Mouse (Mus musculus) CH12.LX (cell line): ENCODE results near the gene Oscar. TPM values are rescaled to one million over a fixed set of nuclear protein-coding genes. Genes with fewer than 3 reads are reported as not detected.

Experiments
- DNase-seq: peaks from one replicate; pipeline ENCODE4 v3.0.0-alpha.2; 2013; ENCODE audit errors: extremely low read depth
- H3K27ac ChIP-seq: 2 replicates; pipeline ENCODE4 v1.5.1; 2012; ENCODE audit warnings: low read depth, mild to moderate bottlenecking, control low read depth, moderate library complexity; ENCODE audit not compliant: insufficient read depth
- H3K27me3 ChIP-seq: replicated peaks from 2 replicates; pipeline ENCODE3; 2012; ENCODE audit warnings: inconsistent platforms
- H3K36me3 ChIP-seq, 2 experiments: replicated peaks in 1 of 2; 2 replicates each; pipeline versions ENCODE3 to v1.6.1; 2012; ENCODE audit warnings: inconsistent platforms in 1 of 2, low read length in 1 of 2, mild to moderate bottlenecking in 1 of 2, mixed read lengths in 1 of 2, moderate library complexity in 1 of 2; ENCODE audit not compliant: control insufficient read depth in 1 of 2, insufficient read depth in 1 of 2
- H3K4me1 ChIP-seq, 2 experiments: 2 replicates each; pipeline ENCODE4 v1.6.1; 2012; ENCODE audit warnings: inconsistent platforms in 1 of 2, moderate library complexity in 1 of 2; ENCODE audit not compliant: insufficient read depth in 2 of 2, control insufficient read depth in 1 of 2
- H3K4me2 ChIP-seq: 2 replicates; pipeline ENCODE4 v1.6.1; 2012; ENCODE audit warnings: low read depth, mild to moderate bottlenecking, control low read depth; ENCODE audit not compliant: poor library complexity, insufficient read depth, severe bottlenecking
- H3K4me3 ChIP-seq, 3 experiments: fragments of 150-350 bp in 1 of 3; sonication (generic) in 1 of 3; replicated peaks in 1 of 3; 2 replicates each; pipeline versions ENCODE3 to v1.5.1; 2011 to 2012; ENCODE audit warnings: low read depth in 2 of 3, low read length in 2 of 3, mild to moderate bottlenecking in 2 of 3, moderate library complexity in 2 of 3, control low read depth in 1 of 3, improper control_type of control experiment in 1 of 3, inconsistent platforms in 1 of 3, mixed read lengths in 1 of 3; ENCODE audit not compliant: poor library complexity in 1 of 3
- H3K79me2 ChIP-seq: replicated peaks from 2 replicates; pipeline ENCODE4 v1.6.1; 2012; ENCODE audit warnings: mild to moderate bottlenecking, moderate library complexity; ENCODE audit not compliant: control insufficient read depth, poor library complexity, insufficient read depth, severe bottlenecking; ENCODE audit errors: extremely low read depth
- H3K9ac ChIP-seq: 2 replicates; pipeline ENCODE4 v1.6.1; 2012; ENCODE audit warnings: low read depth, mild to moderate bottlenecking, control low read depth, moderate library complexity; ENCODE audit not compliant: insufficient read depth
- H3K9me3 ChIP-seq: replicated peaks from 2 replicates; pipeline ENCODE3; 2012; ENCODE audit warnings: low read length, inconsistent platforms, mixed read lengths
- BHLHE40 ChIP-seq: IDR thresholded peaks from 2 replicates; pipeline ENCODE4 v1.6.1; 2011; ENCODE audit warnings: mild to moderate bottlenecking, low read depth, low read length, improper control_type of control experiment
- CHD1 ChIP-seq: IDR thresholded peaks from 2 replicates; pipeline ENCODE4 v1.6.1; 2012; ENCODE audit warnings: low read depth, low read length, improper control_type of control experiment, inconsistent platforms
- CHD2 ChIP-seq: IDR thresholded peaks from 2 replicates; pipeline ENCODE4 v1.6.1; 2011; ENCODE audit warnings: low read length, improper control_type of control experiment
- CTCF ChIP-seq, 2 experiments: IDR thresholded peaks in 1 of 2; conservative IDR thresholded peaks in 1 of 2; 2 replicates each; pipeline ENCODE4 v1.5.1; 2011 to 2012; ENCODE audit warnings: low read depth in 2 of 2, low read length in 2 of 2, improper control_type of control experiment in 1 of 2, inconsistent platforms in 1 of 2, mild to moderate bottlenecking in 1 of 2, moderate library complexity in 1 of 2
- EP300 ChIP-seq: IDR thresholded peaks from 2 replicates; pipeline ENCODE4 v1.6.1; 2011; ENCODE audit warnings: low read length, improper control_type of control experiment
- ETS1 ChIP-seq: conservative IDR thresholded peaks from 2 replicates; pipeline ENCODE4 v1.6.1; 2012; ENCODE audit warnings: low read depth, mild to moderate bottlenecking, inconsistent platforms, low read length, improper control_type of control experiment, moderate library complexity
- GABPA ChIP-seq: IDR thresholded peaks from 2 replicates; pipeline ENCODE4 v1.6.1; 2012; ENCODE audit warnings: low read depth, low read length, improper control_type of control experiment, inconsistent platforms; ENCODE audit not compliant: insufficient replicate concordance
- IRF4 ChIP-seq: IDR thresholded peaks from 2 replicates; pipeline ENCODE4 v1.6.1; 2014; ENCODE audit warnings: low read depth, mild to moderate bottlenecking, inconsistent platforms, low read length, improper control_type of control experiment
- JUN ChIP-seq: IDR thresholded peaks from 2 replicates; pipeline ENCODE4 v1.6.1; 2011; ENCODE audit warnings: low read depth, mild to moderate bottlenecking, low read length, improper control_type of control experiment, moderate library complexity; ENCODE audit not compliant: insufficient read depth
- JUND ChIP-seq: conservative IDR thresholded peaks from 2 replicates; pipeline ENCODE4 v1.6.1; 2011; ENCODE audit warnings: low read depth, low read length, improper control_type of control experiment
- KAT2A ChIP-seq: IDR thresholded peaks from 2 replicates; pipeline ENCODE4 v1.6.1; 2012; ENCODE audit warnings: low read length, improper control_type of control experiment, inconsistent platforms; ENCODE audit not compliant: insufficient replicate concordance
- MAFK ChIP-seq: IDR thresholded peaks from 2 replicates; pipeline ENCODE4 v1.6.1; 2011; ENCODE audit warnings: low read length, improper control_type of control experiment; ENCODE audit not compliant: insufficient replicate concordance
- MAX ChIP-seq: IDR thresholded peaks from 2 replicates; pipeline ENCODE4 v1.6.1; 2011; ENCODE audit warnings: low read length, improper control_type of control experiment
- MEF2A ChIP-seq: IDR thresholded peaks from 2 replicates; pipeline ENCODE4 v1.6.1; 2014; ENCODE audit warnings: low read depth, mild to moderate bottlenecking, inconsistent platforms, low read length, improper control_type of control experiment, borderline replicate concordance
- MXI1 ChIP-seq: IDR thresholded peaks from 2 replicates; pipeline ENCODE4 v1.6.1; 2011; ENCODE audit warnings: mild to moderate bottlenecking, low read depth, low read length, improper control_type of control experiment
- MYC ChIP-seq: IDR thresholded peaks from 2 replicates; pipeline ENCODE4 v1.6.1; 2011; ENCODE audit warnings: low read depth, mild to moderate bottlenecking, improper control_type of control experiment, low read length
- NRF1 ChIP-seq: IDR thresholded peaks from 2 replicates; pipeline ENCODE4 v1.6.1; 2014; ENCODE audit warnings: low read depth, mild to moderate bottlenecking, inconsistent platforms, low read length, improper control_type of control experiment, moderate library complexity
- PAX5 ChIP-seq: IDR thresholded peaks from 2 replicates; pipeline ENCODE4 v1.6.1; 2012; ENCODE audit warnings: low read length, inconsistent platforms, mixed read lengths
- POLR2A ChIP-seq: IDR thresholded peaks from 2 replicates; pipeline ENCODE4 v1.6.1; 2011; ENCODE audit warnings: low read depth, mild to moderate bottlenecking, improper control_type of control experiment, low read length
- RAD21 ChIP-seq: IDR thresholded peaks from 2 replicates; pipeline ENCODE4 v1.6.1; 2011; ENCODE audit warnings: low read depth, mild to moderate bottlenecking, low read length, improper control_type of control experiment, moderate library complexity
- RCOR1 ChIP-seq: conservative IDR thresholded peaks from 2 replicates; pipeline ENCODE4 v1.6.1; 2012; ENCODE audit warnings: low read depth, mild to moderate bottlenecking, inconsistent platforms, low read length, improper control_type of control experiment
- SMC3 ChIP-seq: IDR thresholded peaks from 2 replicates; pipeline ENCODE4 v1.6.1; 2011; ENCODE audit warnings: low read depth, low read length, improper control_type of control experiment
- TBP ChIP-seq: conservative IDR thresholded peaks from 2 replicates; pipeline ENCODE4 v1.6.1; 2011; ENCODE audit warnings: low read depth, low read length, improper control_type of control experiment
- UBTF ChIP-seq: IDR thresholded peaks from 2 replicates; pipeline ENCODE4 v1.6.1; 2012; ENCODE audit warnings: low read depth, mild to moderate bottlenecking, inconsistent platforms, low read length, improper control_type of control experiment, moderate library complexity
- USF2 ChIP-seq: conservative IDR thresholded peaks from 2 replicates; pipeline ENCODE4 v1.6.1; 2011; ENCODE audit warnings: low read depth, low read length, improper control_type of control experiment
- ZC3H11A ChIP-seq: IDR thresholded peaks from 2 replicates; pipeline ENCODE4 v1.6.1; 2012; ENCODE audit warnings: low read depth, mild to moderate bottlenecking, inconsistent platforms, low read length, improper control_type of control experiment
- ZNF384 ChIP-seq: IDR thresholded peaks from 2 replicates; pipeline ENCODE4 v1.6.1; 2012; ENCODE audit warnings: low read depth, low read length, improper control_type of control experiment, inconsistent platforms
- dilution Hi-C: fragments of 300-500 bp; cut with MboI; formaldehyde crosslinking; loops from 2 replicates; pipeline ENCODE4 v1.14.3; 2020; ENCODE audit warnings: low sequenced_read_pairs; ENCODE audit not compliant: extremely low pct_unique_long_range_greater_than_20kb, extremely low pct_ligation_motif_present
- in situ Hi-C: fragments of 300-500 bp; cut with MboI; formaldehyde crosslinking; loops from 3 replicates; pipeline ENCODE4 v1.14.3; 2019; ENCODE audit warnings: low sequenced_read_pairs, low pct_ligation_motif_present, low pct_unique_long_range_greater_than_20kb, mixed read lengths
- polyA plus RNA-seq: library from polyadenylated mRNA; unstranded; fragments of >175 nt; gene quantifications from 2 replicates; pipeline ENCODE4 v1.2.1, GENCODE M21; 2012; ENCODE audit warnings: low read depth; ENCODE audit not compliant: insufficient read length
- total RNA-seq, 2 experiments: library from RNA; depleted of rRNA; stranded (reverse); fragments of 300-350 nt in 1 of 2; fragments of >200 nt in 1 of 2; gene quantifications; 2 replicates each; pipeline ENCODE4 v1.2.3; 2012 to 2014

The Oscar gene
- total and polyA plus RNA-seq, 3 experiments, result 0.39 TPM; not detected in 2

DNA sequence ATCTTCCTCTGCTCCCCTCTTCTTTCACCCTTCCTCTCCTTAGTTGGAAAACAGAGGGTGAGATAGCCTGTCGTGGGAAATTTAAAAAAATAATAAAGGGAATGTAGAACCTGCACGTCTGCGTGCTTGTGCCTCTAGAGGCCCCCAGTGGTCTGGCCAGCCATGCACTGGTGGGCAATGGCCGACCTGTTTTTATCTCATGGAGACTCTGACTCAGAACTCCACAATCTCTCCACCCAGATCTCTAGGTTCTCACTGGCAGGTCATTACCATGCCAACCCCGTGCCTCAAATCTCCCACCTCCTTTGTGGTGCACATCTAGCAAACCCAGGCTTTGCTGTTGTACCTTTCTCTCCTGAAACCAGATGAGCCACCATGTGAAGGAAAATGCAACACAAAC, 21.3 kb downstream of the Oscar start:
- peak overlapping the region; percentile 75 for H3K9ac ChIP-seq
- dilution Hi-C loops, result no loop called here

DNA sequence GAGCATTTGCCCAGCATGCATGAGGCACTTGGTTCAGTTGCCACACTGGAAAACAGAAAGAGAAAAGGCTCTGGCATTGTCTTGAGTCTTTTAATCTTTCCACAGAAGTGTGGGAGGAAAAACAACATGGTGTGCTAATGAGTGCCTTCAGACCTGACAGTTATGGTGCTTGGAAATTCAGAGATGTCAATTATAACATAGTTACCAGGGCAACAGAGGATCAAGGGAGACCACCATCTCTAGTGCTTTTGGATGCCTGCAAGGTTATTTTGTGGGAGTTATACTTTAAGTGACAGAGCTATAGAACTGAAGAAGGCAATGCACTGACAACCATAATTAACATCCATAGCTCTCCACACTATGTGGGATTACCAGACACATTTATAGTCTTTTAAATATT, 22.1 kb downstream of the Oscar start:
- dilution Hi-C loops, result no loop called here
- DNase-seq, result no peak
- no peak for TF ChIP-seq MYC
- no peak for TF ChIP-seq RCOR1
- TF ChIP-seq KAT2A, result no peak
- no peak for TF ChIP-seq POLR2A
- no peak for TF ChIP-seq USF2
- TF ChIP-seq JUND, result no peak
- no peak for TF ChIP-seq MAFK
- TF ChIP-seq IRF4, result no peak
- TF ChIP-seq MXI1, result no peak
- no peak for TF ChIP-seq CHD1
- TF ChIP-seq, all 38 proteins: peak for 0
- Histone ChIP-seq H3K4me3 (no peak overlapping the region), H3K4me2 (no peak overlapping the region), H3K9ac (no peak overlapping the region), H3K79me2 (no peaks in the 10 kb centered on the region), H3K9me3 (no peaks in the 10 kb centered on the region), H3K4me1 (peaks cover 0 to 6% of the 10 kb centered on the region in 2 experiments; a peak in 1 of 4 replicates), H3K27ac (no peak overlapping the region), H3K36me3 (no peaks in the 10 kb centered on the region), H3K27me3 (no peaks in the 10 kb centered on the region)
- in situ Hi-C loops, result no loop called here

More for the DNA sequence above, 21.3 kb downstream of the Oscar start:
- Histone ChIP-seq H3K27me3 (no peaks in the 10 kb centered on the region), H3K4me1 (peaks cover 0 to 6% of the 10 kb centered on the region in 2 experiments; a peak in 1 of 4 replicates), H3K27ac (peak overlapping the region; percentile 60), H3K4me2 (peak overlapping the region; percentile 79; the same call in 1 of the 2 replicates), H3K36me3 (no peaks in the 10 kb centered on the region), H3K9me3 (no peaks in the 10 kb centered on the region), H3K4me3 (peak overlapping the region; percentile 57 to 59 (median 57)), H3K79me2 (no peaks in the 10 kb centered on the region)
- TF ChIP-seq GABPA (no peak), ZNF384 (peak; percentile 70), PAX5 (no peak), ETS1 (peak; percentile 59), ZC3H11A (no peak), MYC (peak; percentile 76; the same call in 1 of the 2 replicates), CHD1 (no peak; the same call in 1 of the 2 replicates), BHLHE40 (peak; percentile 28; the same call in 1 of the 2 replicates), IRF4 (peak; percentile 29; the same call in 1 of the 2 replicates), MAX (peak; percentile 33; the same call in 1 of the 2 replicates), CTCF (conservative IDR thresholded peaks at IDR 0.05 in 1 of 2, IDR thresholded peaks at IDR 0.05 in 1 of 2; ENCODE audit: low read depth in 2 of 2, low read length in 2 of 2) (peak in 1 of 2 experiments; percentile 53; a peak in 2 of 4 replicates), UBTF (no peak), KAT2A (no peak), SMC3 (peak; percentile 5; the same call in 1 of the 2 replicates), EP300 (no peak), TBP (no peak), JUN (0 out of 2 replicates have a peak, but pooled peaks have one; percentile 20), RAD21 (peak; percentile 12), JUND (peak; percentile 59; the same call in 1 of the 2 replicates), MEF2A (peak; percentile 42; the same call in 1 of the 2 replicates), NRF1 (0 out of 2 replicates have a peak, but pooled peaks have one; percentile 21), CHD2 (no peak)
- in situ Hi-C loops, result no loop called here
- peak; percentile 67 for DNase-seq
